In the genomic region with DNA sequence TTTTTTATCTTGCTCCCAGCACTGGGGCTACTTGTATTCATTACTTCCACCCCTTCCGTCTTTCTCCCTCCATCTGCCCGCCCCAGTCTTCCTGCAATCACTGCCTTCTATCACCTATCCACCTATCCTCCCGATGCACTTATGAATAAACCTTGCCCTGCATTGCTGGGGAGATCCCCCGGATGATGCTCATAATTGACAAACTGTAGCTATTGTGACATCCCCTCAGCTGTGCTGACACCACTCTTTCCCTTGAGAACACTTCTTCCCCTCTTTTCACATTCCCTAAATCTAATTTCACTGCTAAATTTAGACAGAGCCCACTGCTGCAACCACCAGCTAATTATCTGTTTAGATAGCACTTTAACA, we compare ENCODE assay signal across 9 mouse cellular contexts. TPM values are rescaled to one million over a fixed set of nuclear protein-coding genes. Genes with fewer than 3 reads are reported as not detected.
DNase-seq lines count a peak whose midpoint lies in the region; ATAC-seq and TF ChIP-seq lines count a peak whose summit lies in the region.
"Had no signal": no experiment of that assay in that cellular context is flagged by ENCODE, and none has a peak within 500 bp of the region (broad histone marks: within the 10 kb centered on the region; RNA-seq: fewer than 3 reads in every experiment).

A gene (minus strand): TSS at position 105 of the 369 bp plus-strand sequence.

- H3K4me3 ChIP-seq in heart, embryonic 10.5 days: peak within 1 kb of the TSS; percentile 89
- H3K4me3 ChIP-seq in ES-Bruce4 (ENCODE audit: low read depth, low read length): peak within 1 kb of the TSS; percentile 99
- H3K4me3 ChIP-seq in forebrain, embryonic 11.5 days (ENCODE audit: low read depth, low read length): peak within 1 kb of the TSS; percentile 90
- peak within 1 kb of the TSS; percentile 91 for H3K4me3 ChIP-seq in intestine, embryonic 16.5 days (ENCODE audit: low read length)
- peak within 1 kb of the TSS; percentile 94 for H3K4me3 ChIP-seq in midbrain, embryonic 12.5 days

- no peak for TF ChIP-seq CTCF in ES-Bruce4 (IDR thresholded peaks at IDR 0.05; ENCODE audit: low read depth, low read length)

- peaks cover 23% of the 10 kb centered on the region for H3K4me1 ChIP-seq in heart, embryonic 10.5 days
- H3K4me1 ChIP-seq in ES-Bruce4 (ENCODE audit: control insufficient read depth, insufficient read depth, low read length): no peaks in the 10 kb centered on the region
- H3K4me1 ChIP-seq in forebrain, embryonic 11.5 days (replicated peaks; ENCODE audit: control insufficient read depth, insufficient read depth, low read length): peaks cover 2% of the 10 kb centered on the region; the same call in 1 of the 2 replicates
- peaks cover 11% of the 10 kb centered on the region for H3K4me1 ChIP-seq in intestine, embryonic 16.5 days (ENCODE audit: control insufficient read depth, insufficient read depth, low read length)
- H3K4me1 ChIP-seq in midbrain, embryonic 12.5 days: peaks cover 21% of the 10 kb centered on the region

- no peaks in the 10 kb centered on the region for H3K9me3 ChIP-seq in heart, embryonic 10.5 days
- no peaks in the 10 kb centered on the region for H3K9me3 ChIP-seq in ES-Bruce4 (replicated peaks; ENCODE audit: control insufficient read depth, insufficient read depth, low read length, poor library complexity, severe bottlenecking)
- H3K9me3 ChIP-seq in forebrain, embryonic 11.5 days (ENCODE audit: control insufficient read depth, low read length): no peaks in the 10 kb centered on the region
- H3K9me3 ChIP-seq in intestine, embryonic 16.5 days (ENCODE audit: control insufficient read depth, low read length): no peaks in the 10 kb centered on the region
- H3K9me3 ChIP-seq in midbrain, embryonic 12.5 days: no peaks in the 10 kb centered on the region

- no peaks in the 10 kb centered on the region for H3K27me3 ChIP-seq in heart, embryonic 10.5 days (ENCODE audit: insufficient read depth, poor library complexity, severe bottlenecking)
- no peaks in the 10 kb centered on the region for H3K27me3 ChIP-seq in ES-Bruce4 (ENCODE audit: control insufficient read depth, insufficient read depth, low read length, poor library complexity, severe bottlenecking)
- no peaks in the 10 kb centered on the region for H3K27me3 ChIP-seq in forebrain, embryonic 11.5 days (ENCODE audit: control insufficient read depth, insufficient read depth, low read length)
- no peaks in the 10 kb centered on the region for H3K27me3 ChIP-seq in intestine, embryonic 16.5 days (replicated peaks; ENCODE audit: control insufficient read depth, insufficient read depth, low read length)
- H3K27me3 ChIP-seq in midbrain, embryonic 12.5 days: no peaks in the 10 kb centered on the region

- 4% methylated on average over 4 of the region's 4 CpGs for WGBS in heart, embryonic 10.5 days
- 6% methylated on average over 4 of the region's 4 CpGs for WGBS in forebrain, embryonic 11.5 days
- WGBS in intestine, embryonic 16.5 days: 4% methylated on average over 4 of the region's 4 CpGs
- 5% methylated on average over 4 of the region's 4 CpGs for WGBS in midbrain, embryonic 12.5 days

- H3K36me3 ChIP-seq in heart, embryonic 10.5 days: no peaks in the 10 kb centered on the region
- no peaks in the 10 kb centered on the region; the same call in 1 of the 2 replicates for H3K36me3 ChIP-seq in ES-Bruce4 (ENCODE audit: control insufficient read depth, insufficient read depth, low read length, poor library complexity, severe bottlenecking)
- H3K36me3 ChIP-seq in forebrain, embryonic 11.5 days (ENCODE audit: control insufficient read depth, insufficient read depth, low read length): no peaks in the 10 kb centered on the region
- no peaks in the 10 kb centered on the region for H3K36me3 ChIP-seq in intestine, embryonic 16.5 days (ENCODE audit: control insufficient read depth, insufficient read depth, low read length)
- no peaks in the 10 kb centered on the region for H3K36me3 ChIP-seq in midbrain, embryonic 12.5 days
- H3K36me3 ChIP-seq: G1E had no signal

- H3K27ac ChIP-seq in heart, embryonic 10.5 days: peak within 1 kb of the TSS; percentile 98
- peak within 1 kb of the TSS; percentile 40; the same call in 1 of the 2 replicates for H3K27ac ChIP-seq in ES-Bruce4 (ENCODE audit: insufficient read depth, low read length)
- H3K27ac ChIP-seq in forebrain, embryonic 11.5 days (ENCODE audit: low read depth, low read length): peak within 1 kb of the TSS; percentile 93
- peak within 1 kb of the TSS; percentile 98 for H3K27ac ChIP-seq in intestine, embryonic 16.5 days (ENCODE audit: low read length)
- peak within 1 kb of the TSS; percentile 95 for H3K27ac ChIP-seq in midbrain, embryonic 12.5 days (replicated peaks)

- H3K4me2 ChIP-seq in forebrain, embryonic 11.5 days (ENCODE audit: low read depth, low read length, severe bottlenecking): peak within 1 kb of the TSS; percentile 67
- H3K4me2 ChIP-seq in intestine, embryonic 16.5 days (ENCODE audit: low read depth, low read length): peak within 1 kb of the TSS; percentile 92
- H3K4me2 ChIP-seq in midbrain, embryonic 12.5 days (replicated peaks): peak within 1 kb of the TSS; percentile 81

- no peak for TF ChIP-seq POLR2A in ES-Bruce4 (IDR thresholded peaks at IDR 0.05; ENCODE audit: insufficient read depth, low read length)

- no peak for TF ChIP-seq EP300 in ES-Bruce4 (IDR thresholded peaks at IDR 0.05; ENCODE audit: insufficient read depth, low read depth, low read length)

- DNase-seq in heart, embryonic 10.5 days (ENCODE audit: low spot score): no peak
- no peak for DNase-seq in heart, adult 8-10 months (ENCODE audit: low spot score)
- no peak for DNase-seq in forebrain, embryonic 11.5 days (ENCODE audit: low spot score)
- no peak for DNase-seq in thymus, postnatal 4 days

- H3K9ac ChIP-seq in ES-Bruce4 (ENCODE audit: low read depth, poor library complexity, severe bottlenecking): peak within 1 kb of the TSS; percentile 100
- peak within 1 kb of the TSS; percentile 97 for H3K9ac ChIP-seq in forebrain, embryonic 11.5 days (ENCODE audit: low read length)
- H3K9ac ChIP-seq in intestine, embryonic 16.5 days (ENCODE audit: low read depth, low read length): peak within 1 kb of the TSS; percentile 97
- H3K9ac ChIP-seq in midbrain, embryonic 12.5 days (replicated peaks): peak within 1 kb of the TSS; percentile 95

- ATAC-seq in forebrain, embryonic 11.5 days (replicated peaks; ENCODE audit: low FRiP score): no peak
- ATAC-seq in intestine, embryonic 16.5 days: no peak
- no peak for ATAC-seq in midbrain, embryonic 12.5 days (ENCODE audit: low FRiP score, low read depth)
- ATAC-seq in monocyte, adult 5-6 weeks (replicated peaks; ENCODE audit: insufficient number of reproducible peaks, low FRiP score, low TSS enrichment, poor library complexity, severe bottlenecking): no peak

RNA-seq across cellular contexts. Expression of the gene that starts here (rescaled TPM):
- 22.0 and 30.3 TPM in 2 replicates for polyA plus RNA-seq in heart, embryonic 10.5 days (2016; fragmentation: Nextera tagmentation; extraction: Ambion mirVana)
- 1 to 10 TPM; 5.8 to 7.5 (median 6.0) TPM for total RNA-seq in heart, adult 8-10 months (2022)
- 45.5 and 45.8 TPM in 2 replicates for polyA plus RNA-seq in ES-Bruce4 (2011; ENCODE audit: insufficient read depth, insufficient read length, low read depth, missing spikeins)
- 76.6 and 81.0 TPM in 2 replicates for polyA plus RNA-seq in forebrain, embryonic 11.5 days (2014; fragmentation: Nextera tagmentation; extraction: Ambion mirVana)
- 12.8 and 14.2 TPM in 2 replicates for polyA plus RNA-seq in intestine, embryonic 16.5 days (2015; fragmentation: Nextera tagmentation; extraction: Ambion mirVana)
- 51.0 and 66.5 TPM in 2 replicates for polyA plus RNA-seq in midbrain, embryonic 12.5 days (2016; fragmentation: Nextera tagmentation; extraction: Ambion mirVana)
- total RNA-seq in monocyte, adult 5-6 weeks (2017): 0.11 to 0.29 TPM in 2 of 3 replicates, not detected in the other
- polyA plus RNA-seq: G1E had no signal

Comparison
In these comparisons a context has a peak if more than half of its experiments do, and no peak if none do; other contexts are left out.
1. H3K27ac ChIP-seq: peak in every context shown above with its lines; median percentile 98 in heart, embryonic 10.5 days; 98 in intestine, embryonic 16.5 days; 95 in midbrain, embryonic 12.5 days; 93 in forebrain, embryonic 11.5 days; 40 in ES-Bruce4.